ENCODE assay signal across 9 mouse cellular contexts in the genomic region with DNA sequence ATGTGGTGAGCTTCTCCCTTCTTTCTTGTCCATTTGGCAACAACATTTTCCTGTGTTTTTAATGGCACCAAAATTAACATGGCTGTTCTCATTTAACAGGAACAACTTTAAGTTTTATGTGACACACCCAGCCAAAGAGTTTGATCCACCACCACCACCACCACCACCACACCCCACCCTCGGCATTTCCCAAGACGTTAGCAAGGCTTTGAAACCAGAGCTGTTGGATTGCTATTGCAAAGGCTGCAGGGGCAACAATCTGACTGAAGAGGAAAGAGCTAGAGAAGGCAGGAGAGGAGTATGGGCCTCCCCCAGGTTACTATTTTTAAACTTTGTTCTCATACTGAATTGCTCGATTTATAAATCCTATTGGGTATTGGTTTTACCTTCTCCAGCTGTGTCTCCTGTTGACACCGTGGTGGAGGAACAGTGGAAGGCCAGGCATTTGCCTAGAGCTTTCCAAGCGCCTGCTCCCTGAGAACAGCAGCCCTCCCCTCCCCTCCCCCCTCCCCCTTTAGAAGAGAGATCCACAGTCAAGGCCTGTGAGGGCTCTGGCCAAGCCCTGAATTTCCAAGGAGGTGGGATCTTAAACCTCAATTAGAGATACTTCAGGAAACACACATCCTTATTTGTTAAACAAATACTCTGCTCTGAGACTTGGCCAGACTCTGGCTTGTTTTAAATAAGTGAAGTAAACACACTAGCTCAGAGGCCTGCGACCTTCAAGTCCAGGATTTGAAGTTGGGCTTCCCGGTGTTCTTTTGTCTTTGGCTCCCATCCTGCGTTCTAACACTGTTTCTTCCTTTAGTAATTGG.
DNase-seq lines count a peak whose midpoint lies in the region; ATAC-seq lines count a peak whose summit lies in the region.
"Had no signal": no experiment of that assay in that cellular context is flagged by ENCODE, and none has a peak within 500 bp of the region (broad histone marks: within the 10 kb centered on the region; RNA-seq: fewer than 3 reads in every experiment).

No protein-coding gene starts in this region.

- H3K27me3 ChIP-seq in hindbrain, embryonic 10.5 days (ENCODE audit: insufficient read depth, poor library complexity, severe bottlenecking) = no peaks in the 10 kb centered on the region
- no peaks in the 10 kb centered on the region for H3K27me3 ChIP-seq in hindbrain, embryonic 14.5 days (ENCODE audit: control insufficient read depth, insufficient read depth, low read length)
- H3K27me3 ChIP-seq in forebrain, embryonic 15.5 days = no peaks in the 10 kb centered on the region
- no peaks in the 10 kb centered on the region for H3K27me3 ChIP-seq in midbrain, embryonic 14.5 days (ENCODE audit: control insufficient read depth, insufficient read depth, low read length)
- H3K27me3 ChIP-seq: neural tube, embryonic 12.5 days had no signal

- H3K4me3 ChIP-seq in hindbrain, embryonic 10.5 days = no peak overlapping the region
- no peak overlapping the region for H3K4me3 ChIP-seq in hindbrain, embryonic 14.5 days (replicated peaks; ENCODE audit: low read length)
- no peak overlapping the region for H3K4me3 ChIP-seq in forebrain, embryonic 15.5 days
- no peak overlapping the region for H3K4me3 ChIP-seq in midbrain, embryonic 14.5 days (replicated peaks; ENCODE audit: low read depth, low read length)
- H3K4me3 ChIP-seq: neural tube, embryonic 12.5 days had no signal

- 16% methylated on average over 8 of the region's 8 CpGs for WGBS in hindbrain, embryonic 10.5 days
- WGBS in hindbrain, embryonic 14.5 days = 15% methylated on average over 8 of the region's 8 CpGs
- 5% methylated on average over 8 of the region's 8 CpGs for WGBS in forebrain, embryonic 15.5 days
- WGBS in midbrain, embryonic 14.5 days = 12% methylated on average over 8 of the region's 8 CpGs

- no peaks in the 10 kb centered on the region for H3K36me3 ChIP-seq in hindbrain, embryonic 10.5 days
- H3K36me3 ChIP-seq in hindbrain, embryonic 14.5 days (replicated peaks; ENCODE audit: control insufficient read depth, insufficient read depth) = no peaks in the 10 kb centered on the region
- no peaks in the 10 kb centered on the region for H3K36me3 ChIP-seq in forebrain, embryonic 15.5 days
- H3K36me3 ChIP-seq in midbrain, embryonic 14.5 days (ENCODE audit: control insufficient read depth, insufficient read depth, low read length) = no peaks in the 10 kb centered on the region
- H3K36me3 ChIP-seq: neural tube, embryonic 12.5 days had no signal

- no peak for ATAC-seq in hindbrain, embryonic 14.5 days (ENCODE audit: low FRiP score)
- ATAC-seq in forebrain, embryonic 15.5 days (replicated peaks) = peak; percentile 51
- no peak for ATAC-seq in midbrain, embryonic 14.5 days (ENCODE audit: low FRiP score, low TSS enrichment)
- ATAC-seq in megakaryocyte-erythroid progenitor cell, adult 5-6 weeks (replicated peaks; ENCODE audit: low FRiP score, low TSS enrichment, poor library complexity, severe bottlenecking) = no peak

- H3K9ac ChIP-seq in hindbrain, embryonic 14.5 days = no peak overlapping the region
- no peak overlapping the region for H3K9ac ChIP-seq in forebrain, embryonic 15.5 days (replicated peaks)
- H3K9ac ChIP-seq in midbrain, embryonic 14.5 days (replicated peaks; ENCODE audit: low read length) = no peak overlapping the region
- H3K9ac ChIP-seq: neural tube, embryonic 12.5 days had no signal

- peak overlapping the region; percentile 3; the same call in 1 of the 2 replicates for H3K27ac ChIP-seq in hindbrain, embryonic 10.5 days
- H3K27ac ChIP-seq in hindbrain, embryonic 14.5 days = no peak overlapping the region
- no peak overlapping the region for H3K27ac ChIP-seq in forebrain, embryonic 15.5 days (replicated peaks)
- no peak overlapping the region for H3K27ac ChIP-seq in midbrain, embryonic 14.5 days (replicated peaks; ENCODE audit: low read depth, low read length)
- H3K27ac ChIP-seq: neural tube, embryonic 12.5 days had no signal

- H3K4me1 ChIP-seq in hindbrain, embryonic 10.5 days (replicated peaks) = peaks cover 29% of the 10 kb centered on the region
- no peaks in the 10 kb centered on the region for H3K4me1 ChIP-seq in hindbrain, embryonic 14.5 days (replicated peaks; ENCODE audit: control insufficient read depth, insufficient read depth, low read length)
- H3K4me1 ChIP-seq in forebrain, embryonic 15.5 days = no peaks in the 10 kb centered on the region
- no peaks in the 10 kb centered on the region for H3K4me1 ChIP-seq in midbrain, embryonic 14.5 days (ENCODE audit: control insufficient read depth, insufficient read depth, low read length)

- H3K4me2 ChIP-seq in hindbrain, embryonic 14.5 days (replicated peaks) = no peak overlapping the region
- H3K4me2 ChIP-seq in forebrain, embryonic 15.5 days (replicated peaks) = no peak overlapping the region
- H3K4me2 ChIP-seq in midbrain, embryonic 14.5 days (ENCODE audit: low read length) = no peak overlapping the region
- H3K4me2 ChIP-seq: neural tube, embryonic 12.5 days had no signal

- H3K9me3 ChIP-seq in hindbrain, embryonic 10.5 days = no peaks in the 10 kb centered on the region
- H3K9me3 ChIP-seq in hindbrain, embryonic 14.5 days (ENCODE audit: control insufficient read depth, low read length) = no peaks in the 10 kb centered on the region
- no peaks in the 10 kb centered on the region for H3K9me3 ChIP-seq in forebrain, embryonic 15.5 days
- no peaks in the 10 kb centered on the region for H3K9me3 ChIP-seq in midbrain, embryonic 14.5 days (ENCODE audit: control insufficient read depth, low read length)
- H3K9me3 ChIP-seq: neural tube, embryonic 12.5 days had no signal

- no peak for DNase-seq in hindbrain, embryonic 10.5 days (ENCODE audit: low spot score)
- DNase-seq in hindbrain, embryonic 14.5 days (ENCODE audit: low spot score) = no peak
- peak; percentile 49 for DNase-seq in WW6 (ENCODE audit: low read depth, low spot score)
- DNase-seq in midbrain, embryonic 14.5 days = peak; percentile 32
- DNase-seq in cerebellum, postnatal 14 days = no peak
- DNase-seq in thymus, postnatal 25 days = no peak

Comparison
In these comparisons a context has a peak if more than half of its experiments do, and no peak if none do; other contexts are left out.
1. DNase-seq: peak in WW6 (single experiment) and midbrain, embryonic 14.5 days (single experiment); none in hindbrain, embryonic 10.5 days (single experiment), hindbrain, embryonic 14.5 days (single experiment), cerebellum, postnatal 14 days (0 of 2) and thymus, postnatal 25 days (single experiment).